Mouse (Mus musculus): ENCODE data around the gene Adssl1. TPM values are rescaled to one million over a fixed set of nuclear protein-coding genes. Genes with fewer than 3 reads are reported as not detected.
A peak's percentile ranks its signal among the peaks of the same experiment; 100 is the strongest.

Adssl1 gene
- polyA plus RNA-seq, 1 experiment from 2014 or later: 22.8 TPM

DNA sequence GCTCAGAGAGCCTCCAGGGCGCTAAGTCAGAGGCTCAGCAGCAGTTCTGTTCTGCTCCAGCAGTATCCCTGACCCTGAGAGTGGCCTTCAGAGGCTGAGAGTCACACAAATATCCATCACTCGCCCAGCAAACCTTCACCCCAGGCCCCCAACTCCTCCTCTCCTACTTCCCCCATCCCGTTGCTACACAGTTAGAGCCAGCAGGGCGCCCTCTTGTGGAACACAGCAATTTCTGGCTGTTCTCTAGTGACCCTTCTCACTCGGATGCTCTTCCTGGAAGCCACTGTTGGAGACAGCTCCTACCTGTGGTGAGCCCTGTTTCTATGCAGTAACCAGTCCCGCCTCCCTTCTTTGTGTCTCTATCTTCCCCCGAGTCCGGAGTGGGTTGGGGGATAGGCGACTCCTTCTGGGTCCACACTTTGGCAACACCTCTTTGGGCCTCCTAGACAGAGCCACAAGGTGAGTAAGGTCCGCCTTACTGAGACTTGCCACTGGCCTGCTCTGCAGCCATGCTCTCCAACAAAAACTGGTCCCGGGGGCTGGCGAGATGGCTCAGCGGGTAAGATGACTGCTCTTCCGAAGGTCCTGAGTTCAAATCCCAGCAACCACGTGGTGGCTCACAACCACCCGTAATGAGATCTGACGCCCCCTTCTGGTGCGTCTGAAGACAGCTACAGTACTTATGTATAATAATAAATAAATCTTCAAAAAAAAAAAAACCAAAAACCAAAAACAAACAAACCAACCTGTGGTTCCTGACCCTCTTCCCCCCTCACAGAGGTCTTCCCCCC lies 55.6 kb downstream of the Adssl1 start:
- DNase-seq (peak; percentile 89), ATAC-seq (peak; percentile 53)
- Histone ChIP-seq H3K36me3 (replicated peaks; ENCODE audit: insufficient read depth, low read length) (peaks cover 11% of the 10 kb centered on the region), H3K9me3 (ENCODE audit: low read length) (no peaks in the 10 kb centered on the region), H3K4me1 (ENCODE audit: insufficient read depth) (peaks cover 53% of the 10 kb centered on the region), H3K27ac (ENCODE audit: low read depth) (peak overlapping the region; percentile 94), H3K9ac (replicated peaks) (peak overlapping the region; percentile 99; the same call in 1 of the 2 replicates), H3K4me2 (ENCODE audit: low read depth, low read length) (peak overlapping the region; percentile 97), H3K27me3 (ENCODE audit: insufficient read depth, low read length) (peaks cover 26% of the 10 kb centered on the region), H3K4me3 (ENCODE audit: low read depth, low read length) (peak overlapping the region; percentile 90)
- peak; percentile 93 for TF ChIP-seq CTCF (IDR thresholded peaks at IDR 0.05; ENCODE audit: low read depth)
- no peak for TF ChIP-seq EP300 (IDR thresholded peaks at IDR 0.05; ENCODE audit: low read depth)
- 23% methylated on average over 18 of the region's 18 CpGs for WGBS (ENCODE audit: insufficient replicate concordance)

DNA sequence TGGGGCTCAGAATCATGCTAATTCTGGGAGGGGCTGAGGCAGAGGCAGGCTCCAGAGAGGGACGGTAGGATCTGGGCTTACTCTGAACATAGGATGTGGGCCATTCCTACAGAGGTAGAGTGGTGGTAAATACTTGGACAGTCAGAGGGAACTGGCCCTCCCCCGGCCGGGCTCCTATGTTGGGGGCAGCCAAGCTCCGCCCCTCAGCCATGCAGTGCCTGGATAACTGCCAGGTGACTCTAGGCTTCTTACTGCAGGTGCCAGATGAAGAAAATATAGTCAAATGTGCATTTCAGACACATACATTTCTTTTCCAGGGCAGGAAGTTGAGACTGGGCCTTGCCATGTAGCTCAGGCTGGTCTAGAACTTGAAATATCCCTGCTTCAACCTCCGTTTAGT lies 57.2 kb downstream of the Adssl1 start:
- TF ChIP-seq EP300 (IDR thresholded peaks at IDR 0.05; ENCODE audit: low read depth) (no peak), CTCF (IDR thresholded peaks at IDR 0.05; ENCODE audit: low read depth) (no peak)
- H3K36me3 ChIP-seq (replicated peaks; ENCODE audit: insufficient read depth, low read length): 0 out of 2 replicates have a peak, but pooled peaks cover 3% of the 10 kb centered on the region
- no peak overlapping the region for H3K4me2 ChIP-seq (ENCODE audit: low read depth, low read length)
- ATAC-seq (no peak), DNase-seq (no peak)
- 53% methylated on average over 5 of the region's 5 CpGs for WGBS (ENCODE audit: insufficient replicate concordance)
- H3K9ac ChIP-seq (replicated peaks): no peak overlapping the region; the same call in 1 of the 2 replicates
- H3K27ac ChIP-seq (ENCODE audit: low read depth): no peak overlapping the region
- H3K27me3 ChIP-seq (ENCODE audit: insufficient read depth, low read length): peaks cover 32% of the 10 kb centered on the region
- no peaks in the 10 kb centered on the region for H3K9me3 ChIP-seq (ENCODE audit: low read length)
- peaks cover 39% of the 10 kb centered on the region for H3K4me1 ChIP-seq (ENCODE audit: insufficient read depth)
- no peak overlapping the region for H3K4me3 ChIP-seq (ENCODE audit: low read depth, low read length)

DNA sequence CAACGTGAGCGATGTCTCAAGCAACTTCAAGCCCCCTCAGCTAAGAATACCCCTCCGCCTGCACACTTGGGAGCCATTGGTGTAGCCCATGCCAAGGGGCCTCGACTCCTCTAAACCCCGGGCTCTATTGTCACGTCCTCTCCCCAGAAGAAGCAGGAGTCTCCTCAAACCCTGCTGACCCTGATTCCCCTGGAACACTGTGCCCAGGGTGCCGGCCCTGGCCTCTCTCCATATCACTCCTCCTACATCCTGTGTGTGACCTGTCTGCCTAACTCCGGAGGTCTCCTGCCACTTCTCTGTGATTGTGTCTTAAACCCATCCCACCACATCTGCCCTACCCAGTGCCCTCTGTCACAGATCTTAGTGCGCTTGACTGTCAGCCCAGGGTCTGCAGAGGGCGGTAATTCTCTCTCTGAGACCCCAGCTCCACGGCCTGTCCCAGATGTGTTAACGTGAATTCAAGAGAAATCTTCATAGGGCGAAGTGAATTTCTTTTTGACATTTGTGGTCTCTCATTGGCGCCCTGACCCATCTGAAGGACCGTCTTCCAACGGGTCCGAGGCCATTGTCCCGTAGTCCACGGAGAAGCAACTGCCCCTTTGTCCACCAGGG lies 58.2 kb downstream of the Adssl1 start:
- H3K9me3 ChIP-seq (ENCODE audit: low read length): no peaks in the 10 kb centered on the region
- H3K4me1 ChIP-seq (ENCODE audit: insufficient read depth): peaks cover 29% of the 10 kb centered on the region
- peak overlapping the region; percentile 86 for H3K4me2 ChIP-seq (ENCODE audit: low read depth, low read length)
- H3K4me3 ChIP-seq (ENCODE audit: low read depth, low read length): peak overlapping the region; percentile 67
- ATAC-seq (no peak), DNase-seq (no peak)
- 0 out of 2 replicates have a peak overlapping the region, but pooled peaks have one; percentile 23 for H3K27ac ChIP-seq (ENCODE audit: low read depth)
- TF ChIP-seq CTCF (IDR thresholded peaks at IDR 0.05; ENCODE audit: low read depth) (no peak), EP300 (IDR thresholded peaks at IDR 0.05; ENCODE audit: low read depth) (no peak)
- peak overlapping the region; percentile 62 for H3K9ac ChIP-seq (replicated peaks)
- H3K27me3 ChIP-seq (ENCODE audit: insufficient read depth, low read length): peaks cover 32% of the 10 kb centered on the region
- WGBS (ENCODE audit: insufficient replicate concordance): 28% methylated on average over 19 of the region's 19 CpGs
- H3K36me3 ChIP-seq (replicated peaks; ENCODE audit: insufficient read depth, low read length): 0 out of 2 replicates have a peak, but pooled peaks cover 3% of the 10 kb centered on the region

DNA sequence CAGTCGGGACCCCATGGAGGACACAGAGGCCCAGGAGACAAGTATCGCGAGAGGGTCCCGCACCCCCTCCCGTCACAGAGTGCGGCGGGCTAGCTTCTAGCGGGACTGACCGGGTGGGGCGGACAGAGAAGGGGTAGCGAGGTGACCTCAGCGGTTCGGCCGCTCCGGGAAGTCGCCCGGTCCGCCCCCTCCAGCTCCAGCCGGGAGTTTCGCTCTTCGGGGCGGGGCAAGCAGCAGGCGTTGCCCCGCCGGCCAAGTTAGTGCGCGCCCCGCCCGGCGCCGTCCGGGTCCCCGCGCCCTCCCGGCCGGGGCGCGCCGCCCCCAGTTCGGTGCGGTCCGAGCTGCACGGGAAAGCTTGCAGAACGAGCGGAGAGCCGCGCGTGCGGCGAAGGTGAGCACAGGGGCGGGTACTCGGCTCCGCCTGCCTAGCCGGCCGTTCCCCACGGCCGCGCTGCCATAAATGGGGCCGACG lies 58.7 kb downstream of the Adssl1 start, which contains the start of gene Zbtb42:
TSS of gene Zbtb42 (plus strand) at position 274 of the 472 bp plus-strand sequence.
- Histone ChIP-seq H3K9me3 (ENCODE audit: low read length) (no peaks in the 10 kb centered on the region), H3K4me1 (ENCODE audit: insufficient read depth) (peaks cover 25% of the 10 kb centered on the region), H3K4me3 (ENCODE audit: low read depth, low read length) (peak within 1 kb of the TSS; percentile 67), H3K4me2 (ENCODE audit: low read depth, low read length) (peak within 1 kb of the TSS; percentile 86), H3K27me3 (ENCODE audit: insufficient read depth, low read length) (peaks cover 32% of the 10 kb centered on the region), H3K27ac (ENCODE audit: low read depth) (0 out of 2 replicates have a peak within 1 kb of the TSS, but pooled peaks have one; percentile 23), H3K9ac (replicated peaks) (peak within 1 kb of the TSS; percentile 62), H3K36me3 (replicated peaks; ENCODE audit: insufficient read depth, low read length) (0 out of 2 replicates have a peak, but pooled peaks cover 3% of the 10 kb centered on the region)
- peak; percentile 72 for DNase-seq
- peak; percentile 40 for ATAC-seq
- TF ChIP-seq EP300 (IDR thresholded peaks at IDR 0.05; ENCODE audit: low read depth) (no peak), CTCF (IDR thresholded peaks at IDR 0.05; ENCODE audit: low read depth) (no peak)
- WGBS (ENCODE audit: insufficient replicate concordance): under 1% methylated on average over 41 of the region's 60 CpGs

DNA sequence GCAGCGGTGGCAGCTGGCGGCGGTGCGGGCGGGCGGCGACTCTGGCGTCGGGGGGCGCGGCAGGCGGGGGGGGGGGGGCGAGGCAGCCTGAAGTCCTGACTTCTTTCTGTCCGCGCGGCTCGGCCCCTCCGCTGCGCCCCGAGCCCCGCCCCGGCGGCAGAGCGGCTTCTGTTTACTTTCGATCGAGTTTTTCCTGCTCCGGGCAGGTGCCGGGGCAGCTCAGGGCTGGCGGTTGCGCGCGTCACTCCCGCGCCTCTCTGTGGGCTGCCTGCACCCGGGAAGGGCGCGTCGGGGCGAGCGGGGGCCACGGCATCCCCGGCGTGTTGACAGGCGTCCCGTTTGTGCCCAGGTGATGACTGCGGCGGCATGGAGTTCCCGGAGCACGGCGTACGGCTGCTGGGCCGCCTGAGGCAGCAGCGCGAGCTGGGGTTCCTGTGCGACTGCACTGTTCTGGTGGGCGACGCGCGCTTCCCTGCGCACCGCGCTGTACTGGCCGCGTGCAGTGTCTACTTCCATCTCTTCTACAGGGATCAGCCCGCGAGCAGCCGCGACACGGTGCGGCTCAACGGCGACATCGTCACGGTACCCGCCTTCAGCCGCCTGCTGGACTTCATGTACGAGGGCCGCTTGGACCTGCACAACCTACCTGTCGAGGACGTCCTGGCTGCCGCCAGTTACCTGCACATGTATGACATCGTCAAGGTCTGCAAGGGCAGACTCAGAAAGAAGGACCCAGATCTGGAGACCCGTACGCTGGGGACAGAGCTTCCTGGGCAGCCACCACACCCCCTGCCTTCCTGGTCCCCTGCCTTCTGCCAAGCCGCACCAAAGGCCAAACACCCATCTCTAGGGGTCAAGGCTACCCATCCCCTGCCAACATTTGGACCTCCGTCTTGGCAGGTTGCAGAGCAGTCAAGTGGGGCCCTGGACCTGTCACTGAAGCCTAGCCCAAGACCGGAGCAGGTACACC lies 59.5 kb downstream of the Adssl1 start:
- DNase-seq: peak; percentile 61
- H3K9me3 ChIP-seq (ENCODE audit: low read length): no peaks in the 10 kb centered on the region
- whole genome bisulfite sequencing (ENCODE audit: insufficient replicate concordance): 8% methylated on average over 61 of the region's 87 CpGs

More for the DNA sequence above, 59.5 kb downstream of the Adssl1 start:
- Histone ChIP-seq H3K27me3 (ENCODE audit: insufficient read depth, low read length) (peaks cover 32% of the 10 kb centered on the region), H3K4me3 (ENCODE audit: low read depth, low read length) (peak overlapping the region; percentile 67), H3K9ac (replicated peaks) (peak overlapping the region; percentile 62), H3K27ac (ENCODE audit: low read depth) (0 out of 2 replicates have a peak overlapping the region, but pooled peaks have one; percentile 23), H3K4me1 (ENCODE audit: insufficient read depth) (peaks cover 24% of the 10 kb centered on the region), H3K4me2 (ENCODE audit: low read depth, low read length) (peak overlapping the region; percentile 86), H3K36me3 (replicated peaks; ENCODE audit: insufficient read depth, low read length) (0 out of 2 replicates have a peak, but pooled peaks cover 3% of the 10 kb centered on the region)
- ATAC-seq: peak; percentile 46
- TF ChIP-seq EP300 (IDR thresholded peaks at IDR 0.05; ENCODE audit: low read depth): no peak
- no peak for TF ChIP-seq CTCF (IDR thresholded peaks at IDR 0.05; ENCODE audit: low read depth)
